Mouse (Mus musculus) A20 (cell line): Measurements from ENCODE around the gene Olfr152.

Source experiments
- DNase-seq: peaks from one replicate; pipeline ENCODE4 v3.0.0-alpha.2; 2011; ENCODE audit warnings: low read depth, low spot score

The Olfr152 gene

GRCm38 (mm10) chr2:87779183-87779582 is at the start of gene Olfr152:
Gene Olfr152, plus strand, starts transcription at chr2:87779483.
- no peak for DNase-seq

- DNase-seq = no peak
These were observed 39.4 kb upstream of the Olfr152 start, which contains the start of gene Olfr1138 for GRCm38 (mm10) chr2:87739878-87740277. Gene Olfr1138, minus strand, starts transcription at chr2:87739978.

DNA sequence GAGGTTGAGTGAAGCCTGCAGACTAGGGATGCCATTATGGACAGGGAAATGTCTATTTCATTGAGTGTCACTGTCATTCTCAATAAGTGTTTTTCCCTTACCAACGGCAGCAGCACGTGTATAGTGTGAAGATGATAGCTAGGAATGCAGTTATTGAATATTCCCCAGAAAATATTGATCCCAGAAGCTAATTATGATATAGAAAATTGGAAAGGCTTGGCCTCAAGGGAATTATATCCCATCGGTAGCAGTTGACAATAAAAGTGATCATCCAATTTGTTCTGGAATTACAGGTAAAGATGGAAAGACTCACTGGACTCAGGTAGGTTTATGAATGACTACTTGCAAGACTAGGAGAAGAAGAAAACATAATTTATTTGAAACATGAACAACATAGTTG is 35.8 kb upstream of the Olfr152 start, which contains the start of gene Olfr1140:
Gene Olfr1140 (plus strand): TSS at position 301 of the 400 bp plus-strand sequence.
- no peak for DNase-seq

DNA sequence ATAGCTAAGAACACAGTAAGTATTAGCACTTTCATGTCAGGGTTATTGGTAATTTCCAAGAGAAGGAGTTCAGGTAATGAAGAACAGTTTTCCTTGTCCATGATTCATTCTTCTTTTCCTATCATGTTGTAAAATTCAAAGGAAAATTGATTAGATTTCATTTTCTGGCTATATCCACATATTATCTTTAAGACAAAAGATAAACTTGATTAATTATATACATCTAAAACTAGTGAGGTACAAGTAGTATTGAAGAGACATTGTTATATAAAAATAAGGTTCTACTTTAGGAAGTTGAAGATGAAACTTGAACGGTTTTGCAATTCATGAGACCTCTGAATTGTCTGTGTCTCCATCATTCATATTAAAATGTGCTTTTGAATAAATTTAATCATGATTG is 25.4 kb upstream of the Olfr152 start, which contains the start of gene Olfr1141:
Gene Olfr1141 (minus strand): TSS at position 101 of the 400 bp plus-strand sequence.
- DNase-seq = no peak

- DNase-seq = no peak
These were observed 3.1 kb upstream of the Olfr152 start for GRCm38 (mm10) chr2:87776143-87776542.

- DNase-seq = no peak
These were observed 21.0 kb downstream of the Olfr152 start, which contains the start of gene Olfr1143 for GRCm38 (mm10) chr2:87800292-87800691. Gene Olfr1143, plus strand, starts transcription at chr2:87800592.

DNA sequence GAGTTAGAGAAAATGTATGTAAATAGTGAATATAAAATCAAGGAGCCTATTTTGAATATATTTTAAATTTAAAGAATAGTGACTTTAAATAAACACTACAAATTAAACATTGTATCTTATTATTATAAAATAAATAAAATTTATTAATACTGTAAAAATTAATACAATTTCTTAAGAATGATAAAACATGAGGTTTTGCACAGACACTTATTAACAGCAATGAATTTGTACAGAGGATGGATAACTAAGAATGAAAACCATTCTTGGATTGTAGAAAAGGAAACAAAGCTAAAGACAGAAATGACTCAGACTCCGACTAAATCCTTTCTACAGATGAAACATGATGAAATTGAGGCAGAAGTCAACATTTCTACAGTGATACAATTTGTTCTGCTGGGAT is 30.2 kb downstream of the Olfr152 start, which contains the start of gene Olfr1145:
Gene Olfr1145 (plus strand): TSS at position 301 of the 400 bp plus-strand sequence.
- DNase-seq = no peak

DNA sequence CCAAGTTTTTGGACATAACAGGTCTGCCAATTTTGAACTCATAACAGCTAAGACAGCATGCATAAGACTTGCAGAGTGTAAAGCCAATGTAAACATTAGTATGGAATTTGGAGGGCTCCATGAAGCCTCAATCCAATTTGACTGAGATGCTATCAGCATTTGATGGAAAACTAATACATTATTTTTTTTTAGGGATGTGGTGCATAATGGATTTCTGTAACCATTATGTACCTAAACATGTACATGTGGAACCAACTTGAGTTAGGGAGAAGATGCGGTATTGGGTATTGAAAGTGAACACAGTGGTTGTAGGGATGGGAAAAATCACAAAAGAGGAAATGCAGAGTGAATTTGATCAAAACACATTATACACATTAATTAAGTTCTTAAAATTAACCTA is 51.0 kb downstream of the Olfr152 start, which contains the start of gene Olfr1148:
Gene Olfr1148 (plus strand): TSS at position 301 of the 400 bp plus-strand sequence.
- no peak for DNase-seq
